Mouse (Mus musculus) lung, postnatal 0 days (tissue): ENCODE data around the gene Lztr1.

Source experiments
- CTCF ChIP-seq: IDR thresholded peaks from 2 replicates; pipeline ENCODE4 v1.5.1; 2016; ENCODE audit warnings: antibody characterized with exemption, mild to moderate bottlenecking
- EP300 ChIP-seq: IDR thresholded peaks from 2 replicates; pipeline ENCODE4 v1.6.1; 2016; ENCODE audit warnings: antibody characterized with exemption, mild to moderate bottlenecking, control low read depth

DNA sequence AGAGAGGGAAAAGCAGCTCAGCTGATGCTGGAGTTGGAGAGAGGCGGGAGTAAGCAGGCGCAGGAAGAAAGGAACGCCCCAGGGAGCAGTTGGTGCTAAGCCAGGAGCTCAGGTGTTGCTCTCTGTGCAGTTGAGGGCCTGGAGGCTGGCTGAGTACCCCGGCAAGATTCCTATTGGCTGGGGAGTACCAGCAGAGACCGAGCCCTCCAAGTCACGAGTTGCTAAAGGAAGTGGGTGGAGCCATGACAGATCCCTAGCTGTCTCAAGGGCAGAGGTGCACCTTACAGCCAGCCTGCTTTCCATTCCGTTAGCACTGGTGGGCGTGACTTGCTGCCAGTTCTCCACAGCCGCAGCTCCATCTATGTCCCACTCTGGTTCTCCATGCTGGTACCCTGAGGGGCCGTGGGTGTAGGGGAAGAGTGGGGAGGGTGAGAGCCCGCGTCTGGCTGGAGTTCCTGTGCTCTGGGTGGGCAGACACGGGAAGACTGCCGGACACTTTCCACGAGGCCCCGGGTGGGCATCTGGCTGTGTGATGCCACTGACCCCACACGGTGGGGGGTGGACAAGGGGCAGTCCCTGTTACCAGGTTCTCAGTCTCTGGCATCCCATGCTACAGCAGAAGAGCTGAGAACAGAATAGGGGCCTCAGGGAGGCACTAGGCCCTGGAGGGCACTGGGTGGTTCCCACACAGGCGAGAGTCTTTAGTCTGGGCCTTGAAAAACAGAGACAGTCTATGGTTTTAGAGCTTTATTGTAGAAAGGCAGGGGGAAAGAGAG is 45.6 kb downstream of the Lztr1 start:
- TF ChIP-seq CTCF, result no peak
- no peak for TF ChIP-seq EP300
